Mouse (Mus musculus) intestine, embryonic 14.5 days (tissue): ENCODE data around the gene Qk. TPM values are rescaled to one million over a fixed set of nuclear protein-coding genes. Genes with fewer than 3 reads are reported as not detected.
A peak's percentile ranks its signal among the peaks of the same experiment; 100 is the strongest.

Experiments
- ATAC-seq: fragments of 200-750 bp; cut with Nextera tagmentation; replicated peaks from 2 replicates; pipeline ENCODE4 v1.8.0; 2017; ENCODE audit warnings: low read depth, moderate number of reproducible peaks, moderate TSS enrichment, moderate library complexity; ENCODE audit not compliant: low FRiP score, low TSS enrichment
- DNase-seq: peaks from one replicate; pipeline ENCODE4 v3.0.0-alpha.2; 2018; ENCODE audit warnings: low spot score
- H3K27ac ChIP-seq: fragments of 300-500 bp; sonication (generic); 2 replicates; pipeline ENCODE4 v1.5.1; 2014; ENCODE audit warnings: low read depth, mild to moderate bottlenecking, control low read depth
- H3K27me3 ChIP-seq: fragments of 300-500 bp; sonication (generic); replicated peaks from 2 replicates; pipeline ENCODE4 v1.6.1; 2014; ENCODE audit warnings: low read length, control low read depth; ENCODE audit not compliant: control insufficient read depth, insufficient read depth
- H3K36me3 ChIP-seq: fragments of 300-500 bp; sonication (generic); 2 replicates; pipeline ENCODE4 v1.6.1; 2014; ENCODE audit warnings: low read length, control low read depth; ENCODE audit not compliant: control insufficient read depth, insufficient read depth
- H3K4me1 ChIP-seq: fragments of 300-500 bp; sonication (generic); replicated peaks from 2 replicates; pipeline ENCODE4 v1.6.1; 2014; ENCODE audit warnings: low read length, control low read depth, mixed read lengths; ENCODE audit not compliant: control insufficient read depth, insufficient read depth
- H3K4me2 ChIP-seq: fragments of 300-500 bp; sonication (generic); 2 replicates; pipeline ENCODE4 v1.6.1; 2014; ENCODE audit warnings: low read length
- H3K4me3 ChIP-seq: fragments of 300-500 bp; sonication (generic); 2 replicates; pipeline ENCODE4 v1.5.1; 2014; ENCODE audit warnings: low read depth, low read length, control low read depth, mixed read lengths
- H3K9ac ChIP-seq: fragments of 300-500 bp; sonication (generic); 2 replicates; pipeline ENCODE4 v1.6.1; 2014; ENCODE audit warnings: mild to moderate bottlenecking, low read length
- H3K9me3 ChIP-seq: fragments of 300-500 bp; sonication (generic); 2 replicates; pipeline ENCODE4 v1.6.1; 2016; ENCODE audit warnings: low read length, control low read depth; ENCODE audit not compliant: control insufficient read depth
- WGBS: fragments of 180-500 bp; shearing (Covaris S2); extraction: QIAGEN DNeasy Blood & Tissue Kit; methylation state at CpG from one replicate; pipeline ENCODE4 v1.1.7; 2014; 5-methylcytosine and 5-hydroxymethylcytosine counted together
- polyA plus RNA-seq: library from polyadenylated mRNA; unstranded; fragments of >200 nt; fragmentation: Nextera tagmentation; extraction: Ambion mirVana; gene quantifications from 2 replicates; pipeline ENCODE4 v1.2.1, GENCODE M21; 2014

Qk gene
- polyA plus RNA-seq, 1 experiment from 2014 or later: 23.1 TPM

DNA sequence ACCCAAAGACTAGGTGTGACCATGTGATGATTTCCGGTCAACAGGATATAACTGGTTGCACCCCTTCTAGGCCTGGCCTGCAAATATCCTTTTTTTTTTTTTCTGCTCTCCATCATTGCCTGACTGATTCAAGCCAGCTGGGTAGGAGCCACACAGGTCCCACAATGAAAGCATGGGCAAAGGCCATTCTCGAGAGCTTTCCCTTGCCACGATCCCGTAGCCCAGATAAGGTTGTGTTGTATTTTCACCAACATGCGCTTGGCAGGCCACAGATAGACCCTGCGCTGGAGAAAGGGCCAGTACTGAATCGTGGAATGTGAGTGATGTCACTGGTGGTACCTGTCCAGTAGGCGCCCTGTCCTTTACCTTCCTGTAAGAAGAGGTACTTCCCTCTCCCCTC, 13.7 kb upstream of the Qk start:
- H3K9ac ChIP-seq: no peak overlapping the region
- H3K4me2 ChIP-seq: no peak overlapping the region
- H3K27me3 ChIP-seq: 0 out of 2 replicates have a peak, but pooled peaks cover 4% of the 10 kb centered on the region
- no peaks in the 10 kb centered on the region for H3K36me3 ChIP-seq
- WGBS: 95% methylated on average over 8 of the region's 8 CpGs
- no peak overlapping the region for H3K27ac ChIP-seq
- DNase-seq: peak; percentile 36
- H3K9me3 ChIP-seq: no peaks in the 10 kb centered on the region
- H3K4me3 ChIP-seq: no peak overlapping the region
- peaks cover 2% of the 10 kb centered on the region; the same call in 1 of the 2 replicates for H3K4me1 ChIP-seq
- ATAC-seq: no peak

DNA sequence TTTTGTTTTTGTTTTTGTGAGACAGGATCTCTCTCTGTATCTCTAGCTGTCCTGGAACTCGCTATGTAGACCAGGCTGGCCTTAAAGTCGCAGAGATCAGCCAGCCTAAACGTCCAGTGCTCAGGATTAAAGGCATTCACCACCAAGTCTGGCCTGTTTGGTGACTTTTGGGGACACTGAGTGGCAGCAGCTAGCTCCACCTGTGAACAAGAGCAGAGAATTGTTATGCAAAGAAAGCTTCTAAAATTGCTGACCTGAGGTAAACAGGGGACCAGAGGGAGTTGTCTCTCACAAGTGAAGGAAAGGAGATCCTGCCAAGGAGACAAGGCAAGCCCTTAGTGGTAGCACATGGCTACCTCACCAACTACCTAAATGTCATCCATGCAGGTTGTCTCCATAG, 12.5 kb upstream of the Qk start:
- no peak overlapping the region for H3K4me2 ChIP-seq
- ATAC-seq (no peak), DNase-seq (peak; percentile 21)
- H3K27ac ChIP-seq: no peak overlapping the region
- H3K27me3 ChIP-seq: 0 out of 2 replicates have a peak, but pooled peaks cover 4% of the 10 kb centered on the region
- H3K9me3 ChIP-seq: no peaks in the 10 kb centered on the region
- no peak overlapping the region for H3K9ac ChIP-seq
- no peaks in the 10 kb centered on the region for H3K36me3 ChIP-seq
- WGBS: 73% methylated on average over 3 of the region's 3 CpGs
- H3K4me3 ChIP-seq: no peak overlapping the region
- H3K4me1 ChIP-seq: peaks cover 2% of the 10 kb centered on the region; the same call in 1 of the 2 replicates

DNA sequence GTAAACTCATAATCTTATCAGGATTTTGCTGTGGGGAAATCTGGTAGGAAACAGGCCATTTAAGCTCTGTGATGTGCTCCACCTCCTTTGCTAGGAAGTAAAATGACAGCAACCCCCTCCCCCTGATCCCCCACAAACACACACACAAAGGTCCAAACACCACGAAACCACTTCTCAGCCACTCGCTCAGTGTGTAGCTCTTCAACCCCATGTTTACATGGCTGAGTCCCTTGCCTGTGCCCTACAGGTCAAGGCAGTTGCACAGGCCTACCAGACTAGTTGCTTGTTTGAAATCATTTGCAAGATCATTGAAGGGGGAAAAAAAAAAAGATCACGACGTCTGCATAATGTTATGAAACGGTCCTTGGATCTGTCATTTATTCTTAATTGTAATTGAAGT, 9.8 kb upstream of the Qk start:
- Histone ChIP-seq H3K9me3 (no peaks in the 10 kb centered on the region), H3K4me2 (no peak overlapping the region), H3K9ac (no peak overlapping the region), H3K27ac (no peak overlapping the region), H3K4me3 (no peak overlapping the region), H3K36me3 (no peaks in the 10 kb centered on the region), H3K27me3 (no peaks in the 10 kb centered on the region), H3K4me1 (no peaks in the 10 kb centered on the region)
- ATAC-seq: no peak
- peak; percentile 41 for DNase-seq
- 56% methylated on average over 5 of the region's 5 CpGs for WGBS

DNA sequence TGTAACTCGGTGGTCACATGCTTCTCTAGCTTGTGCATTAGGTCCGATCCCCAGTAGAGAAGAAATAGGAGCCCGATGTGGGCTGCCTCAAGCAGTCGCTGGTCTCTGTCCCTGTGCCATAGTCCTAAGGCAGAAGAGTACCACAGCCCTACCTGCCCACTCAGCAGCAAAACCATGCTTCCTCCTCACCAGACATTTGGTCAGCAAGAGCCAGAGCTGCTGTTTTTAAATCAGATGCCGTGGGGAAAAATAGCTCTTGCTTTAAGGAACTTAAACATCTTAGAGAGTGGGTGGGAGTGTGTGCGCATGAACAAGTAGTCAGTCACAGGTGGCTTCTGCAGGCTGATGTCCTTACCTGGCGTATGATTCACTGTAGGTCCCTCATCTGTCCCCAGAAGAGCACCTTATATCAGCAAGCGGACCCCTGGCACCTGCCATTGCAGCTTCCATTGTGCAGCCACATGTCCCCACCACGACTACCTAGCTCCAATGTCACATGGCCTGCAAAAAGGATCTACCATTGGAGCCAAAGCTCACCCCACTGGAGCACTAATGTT, 9.0 kb upstream of the Qk start:
- Histone ChIP-seq H3K27ac (no peak overlapping the region), H3K4me3 (no peak overlapping the region), H3K9me3 (no peaks in the 10 kb centered on the region), H3K27me3 (no peaks in the 10 kb centered on the region), H3K4me2 (no peak overlapping the region), H3K4me1 (no peaks in the 10 kb centered on the region), H3K36me3 (no peaks in the 10 kb centered on the region), H3K9ac (no peak overlapping the region)
- 89% methylated on average over 9 of the region's 9 CpGs for WGBS
- DNase-seq: peak; percentile 41
- ATAC-seq: no peak

DNA sequence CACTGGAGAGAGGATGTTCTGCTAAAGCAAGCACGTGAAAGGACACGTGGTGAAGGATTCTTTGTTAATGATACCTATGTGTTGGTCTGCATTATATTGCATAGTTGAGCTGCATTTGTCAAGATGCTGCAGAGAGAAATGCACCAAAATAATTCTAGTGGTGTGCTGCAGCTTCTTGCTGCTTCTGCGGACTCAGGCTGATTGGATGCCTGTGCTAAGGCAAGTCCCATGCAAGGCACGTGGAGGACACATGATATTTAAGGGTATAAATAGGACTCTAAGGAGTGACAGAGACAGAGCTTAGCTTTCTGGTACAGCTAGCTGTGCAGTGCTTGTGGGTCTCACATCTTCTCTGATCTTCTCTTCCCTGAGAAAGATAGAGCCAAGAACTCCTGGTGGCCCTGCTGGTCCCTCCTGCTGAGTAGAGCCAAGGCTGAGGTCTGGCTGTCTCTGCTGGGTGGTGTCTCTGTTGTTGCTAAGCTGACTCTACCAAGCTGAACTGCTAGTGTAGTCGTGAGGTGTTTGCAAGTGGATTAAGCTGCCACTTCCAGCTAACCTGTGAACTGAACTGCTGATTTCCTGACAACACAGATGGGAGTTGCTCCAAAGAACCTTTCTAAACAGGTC, 8.0 kb upstream of the Qk start:
- Histone ChIP-seq H3K27me3 (no peaks in the 10 kb centered on the region), H3K4me2 (no peak overlapping the region)
- 72% methylated on average over 5 of the region's 5 CpGs for WGBS

DNA sequence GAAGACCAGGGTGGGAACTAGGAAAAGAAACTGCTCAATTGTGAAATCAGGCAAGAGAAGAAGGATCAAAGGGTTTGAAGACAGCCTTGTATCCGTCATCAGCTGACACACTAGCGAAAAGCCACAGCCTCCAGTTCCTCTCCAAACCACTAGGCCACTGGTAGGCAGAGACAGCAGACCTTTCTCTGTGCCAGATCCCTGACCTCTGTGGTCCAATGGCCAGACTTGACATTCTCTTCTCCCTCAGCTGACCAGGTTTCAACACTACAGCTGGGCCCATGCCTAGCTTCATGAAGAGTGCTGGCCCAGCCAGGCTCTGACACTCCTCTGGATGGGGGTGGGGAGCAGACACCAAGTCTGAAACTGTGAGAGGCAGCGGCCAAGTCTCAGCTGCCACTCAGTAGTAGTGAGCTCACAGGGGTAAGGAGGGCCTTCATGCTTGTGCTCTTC, 7.0 kb upstream of the Qk start:
- no peaks in the 10 kb centered on the region for H3K4me1 ChIP-seq
- DNase-seq (peak; percentile 49), ATAC-seq (no peak)
- H3K9ac ChIP-seq: no peak overlapping the region
- no peaks in the 10 kb centered on the region for H3K36me3 ChIP-seq
- H3K9me3 ChIP-seq: no peaks in the 10 kb centered on the region
- H3K27me3 ChIP-seq: no peaks in the 10 kb centered on the region
- 74% methylated on average over 3 of the region's 3 CpGs for WGBS
- H3K27ac ChIP-seq: no peak overlapping the region
- H3K4me2 ChIP-seq: no peak overlapping the region
- H3K4me3 ChIP-seq: no peak overlapping the region

More for the DNA sequence above, 8.0 kb upstream of the Qk start:
- Histone ChIP-seq H3K9me3 (no peaks in the 10 kb centered on the region), H3K4me1 (no peaks in the 10 kb centered on the region), H3K9ac (no peak overlapping the region), H3K27ac (no peak overlapping the region), H3K4me3 (no peak overlapping the region), H3K36me3 (no peaks in the 10 kb centered on the region)
- DNase-seq (peak; percentile 36), ATAC-seq (no peak)

GRCm38 (mm10) chr17:10325921-10326320, 6.3 kb upstream of the Qk start:
- WGBS: 96% methylated on average over 4 of the region's 4 CpGs
- Histone ChIP-seq H3K27me3 (no peaks in the 10 kb centered on the region), H3K9ac (no peak overlapping the region), H3K36me3 (no peaks in the 10 kb centered on the region), H3K4me2 (no peak overlapping the region), H3K4me3 (no peak overlapping the region), H3K27ac (no peak overlapping the region), H3K9me3 (no peaks in the 10 kb centered on the region), H3K4me1 (0 out of 2 replicates have a peak, but pooled peaks cover 4% of the 10 kb centered on the region)
- ATAC-seq (no peak), DNase-seq (peak; percentile 27)

- Histone ChIP-seq H3K36me3 (no peaks in the 10 kb centered on the region), H3K27ac (no peak overlapping the region), H3K27me3 (no peaks in the 10 kb centered on the region), H3K4me3 (no peak overlapping the region), H3K9me3 (no peaks in the 10 kb centered on the region), H3K4me1 (peaks cover 4% of the 10 kb centered on the region; the same call in 1 of the 2 replicates), H3K9ac (no peak overlapping the region), H3K4me2 (0 out of 2 replicates have a peak overlapping the region, but pooled peaks have one; percentile 2)
- DNase-seq: no peak
- no peak for ATAC-seq
- 88% methylated on average over 4 of the region's 4 CpGs for WGBS
Measured at GRCm38 (mm10) chr17:10321754-10322153, 2.1 kb upstream of the Qk start.

GRCm38 (mm10) chr17:10321092-10321491, 1.4 kb upstream of the Qk start:
- H3K4me3 ChIP-seq: no peak overlapping the region
- no peak overlapping the region for H3K9ac ChIP-seq
- H3K4me1 ChIP-seq: peaks cover 4% of the 10 kb centered on the region; the same call in 1 of the 2 replicates
- DNase-seq (no peak), ATAC-seq (no peak)
- H3K27me3 ChIP-seq: no peaks in the 10 kb centered on the region
- peak overlapping the region; percentile 28 for H3K4me2 ChIP-seq
- H3K36me3 ChIP-seq: no peaks in the 10 kb centered on the region
- no peaks in the 10 kb centered on the region for H3K9me3 ChIP-seq
- 44% methylated on average over 1 of the region's 1 CpGs for WGBS
- no peak overlapping the region for H3K27ac ChIP-seq
